In genomic region chr19:4119716-4120487, GRCm38 (mm10) we compare ENCODE assay signal across 9 mouse cellular contexts. TPM values are rescaled to one million over a fixed set of nuclear protein-coding genes. Genes with fewer than 3 reads are reported as not detected.
A peak's percentile ranks its signal among the peaks of the same experiment; 100 is the strongest.
DNase-seq lines count a peak whose midpoint lies in the region; ATAC-seq lines count a peak whose summit lies in the region.
"Had no signal": no experiment of that assay in that cellular context is flagged by ENCODE, and none has a peak within 500 bp of the region (broad histone marks: within the 10 kb centered on the region; RNA-seq: fewer than 3 reads in every experiment).

No protein-coding gene starts in this region.

- peak overlapping the region; percentile 44 for H3K4me2 ChIP-seq in midbrain, embryonic 12.5 days (replicated peaks)
- H3K4me2 ChIP-seq in midbrain, embryonic 13.5 days (replicated peaks): no peak overlapping the region

- ATAC-seq in midbrain, embryonic 12.5 days (ENCODE audit: low FRiP score, low read depth): no peak
- ATAC-seq in midbrain, embryonic 13.5 days: no peak
- ATAC-seq in inflammation-experienced regulatory T-cells, adult 6 months: peak; percentile 79

- peaks cover 6% of the 10 kb centered on the region for H3K27me3 ChIP-seq in midbrain, embryonic 12.5 days
- no peaks in the 10 kb centered on the region for H3K27me3 ChIP-seq in midbrain, embryonic 13.5 days
- H3K27me3 ChIP-seq in splenic B cell, adult 2 months (ENCODE audit: control insufficient read depth, insufficient read depth, low read length, poor library complexity, severe bottlenecking): no peaks in the 10 kb centered on the region

- no peak overlapping the region for H3K4me3 ChIP-seq in midbrain, embryonic 12.5 days
- no peak overlapping the region for H3K4me3 ChIP-seq in midbrain, embryonic 13.5 days (replicated peaks)

- H3K4me1 ChIP-seq in midbrain, embryonic 12.5 days: peaks cover 10% of the 10 kb centered on the region
- H3K4me1 ChIP-seq in midbrain, embryonic 13.5 days (replicated peaks): peaks cover 10% of the 10 kb centered on the region

- no peak overlapping the region for H3K9ac ChIP-seq in midbrain, embryonic 12.5 days (replicated peaks)
- H3K9ac ChIP-seq in midbrain, embryonic 13.5 days (replicated peaks): no peak overlapping the region

- DNase-seq in cerebellum, adult 9-11 months: peak; percentile 57
- no peak for DNase-seq in cerebellum, postnatal 14 days
- peak; percentile 29 for DNase-seq in splenic B cell, adult 2 months (ENCODE audit: low read depth, low spot score)
- DNase-seq in embryo, embryonic 10 days (ENCODE audit: low spot score): no peak
- no peak for DNase-seq in cerebellum, postnatal 4 days (ENCODE audit: low spot score in 2 of 2)
- DNase-seq: adrenal gland, adult 2 months had no signal

- no peaks in the 10 kb centered on the region for H3K9me3 ChIP-seq in midbrain, embryonic 12.5 days
- H3K9me3 ChIP-seq in midbrain, embryonic 13.5 days: no peaks in the 10 kb centered on the region

- WGBS in midbrain, embryonic 12.5 days: 87% methylated on average over 6 of the region's 6 CpGs
- WGBS in midbrain, embryonic 13.5 days: 92% methylated on average over 6 of the region's 6 CpGs

- H3K36me3 ChIP-seq in midbrain, embryonic 12.5 days: peaks cover 26% of the 10 kb centered on the region
- peaks cover 37% of the 10 kb centered on the region for H3K36me3 ChIP-seq in midbrain, embryonic 13.5 days
- peaks cover 8% of the 10 kb centered on the region; the same call in 1 of the 2 replicates for H3K36me3 ChIP-seq in splenic B cell, adult 2 months (ENCODE audit: control insufficient read depth, insufficient read depth, low read length, poor library complexity, severe bottlenecking)

- H3K27ac ChIP-seq in midbrain, embryonic 12.5 days (replicated peaks): no peak overlapping the region
- no peak overlapping the region for H3K27ac ChIP-seq in midbrain, embryonic 13.5 days

RNA-seq across cellular contexts. Expression of gene Aip, which starts 5.8 kb away (rescaled TPM):
- 59.5 and 63.6 TPM in 2 replicates for polyA plus RNA-seq in midbrain, embryonic 12.5 days (2016; fragmentation: Nextera tagmentation; extraction: Ambion mirVana)
- polyA plus RNA-seq in midbrain, embryonic 13.5 days (2015; fragmentation: Nextera tagmentation; extraction: Ambion mirVana): 79.8 and 80.9 TPM in 2 replicates
- 100 to 1,000 TPM; 171 to 228 (median 197) TPM for polyA plus RNA-seq in inflammation-experienced regulatory T-cells, adult 6 months (2017; shearing (Covaris generic))

RNA-seq across cellular contexts. Expression of gene Gpr152, which starts 19.7 kb away (rescaled TPM):
- polyA plus RNA-seq in midbrain, embryonic 12.5 days (2016; fragmentation: Nextera tagmentation; extraction: Ambion mirVana): not detected in 2 replicates
- polyA plus RNA-seq in midbrain, embryonic 13.5 days (2015; fragmentation: Nextera tagmentation; extraction: Ambion mirVana): 0.05 and 0.08 TPM in 2 replicates
- under 1 TPM in 1 of 3 experiments, not detected in 2; 0.22 TPM for polyA plus RNA-seq in inflammation-experienced regulatory T-cells, adult 6 months (2017; shearing (Covaris generic))

RNA-seq across cellular contexts. Expression of gene Pitpnm1, which starts 20.1 kb away (rescaled TPM):
- polyA plus RNA-seq in midbrain, embryonic 12.5 days (2016; fragmentation: Nextera tagmentation; extraction: Ambion mirVana): 27.2 and 29.0 TPM in 2 replicates
- polyA plus RNA-seq in midbrain, embryonic 13.5 days (2015; fragmentation: Nextera tagmentation; extraction: Ambion mirVana): 45.0 and 45.9 TPM in 2 replicates
- polyA plus RNA-seq in inflammation-experienced regulatory T-cells, adult 6 months (2017; shearing (Covaris generic)): 100 to 1,000 TPM in 1 of 3 experiments, 10 to 100 TPM in 2; 80.6 to 147 (median 88.8) TPM

RNA-seq across cellular contexts. Expression of gene Cdk2ap2, which starts 22.9 kb away (rescaled TPM):
- polyA plus RNA-seq in midbrain, embryonic 12.5 days (2016; fragmentation: Nextera tagmentation; extraction: Ambion mirVana): 66.7 and 68.0 TPM in 2 replicates
- 78.7 and 82.1 TPM in 2 replicates for polyA plus RNA-seq in midbrain, embryonic 13.5 days (2015; fragmentation: Nextera tagmentation; extraction: Ambion mirVana)
- 100 to 1,000 TPM; 329 to 406 (median 406) TPM for polyA plus RNA-seq in inflammation-experienced regulatory T-cells, adult 6 months (2017; shearing (Covaris generic))

RNA-seq across cellular contexts. Expression of gene Cabp4, which starts 23.9 kb away (rescaled TPM):
- 0.12 and 0.14 TPM in 2 replicates for polyA plus RNA-seq in midbrain, embryonic 12.5 days (2016; fragmentation: Nextera tagmentation; extraction: Ambion mirVana)
- 0.19 and 0.34 TPM in 2 replicates for polyA plus RNA-seq in midbrain, embryonic 13.5 days (2015; fragmentation: Nextera tagmentation; extraction: Ambion mirVana)
- 1 to 10 TPM in 1 of 3 experiments, under 1 TPM in 2; 0.91 to 1.1 (median 0.97) TPM for polyA plus RNA-seq in inflammation-experienced regulatory T-cells, adult 6 months (2017; shearing (Covaris generic))

Comparison
In these comparisons a context has a peak if more than half of its experiments do, and no peak if none do; other contexts are left out.
1. DNase-seq: peak in cerebellum, adult 9-11 months (single experiment) and splenic B cell, adult 2 months (single experiment); none in cerebellum, postnatal 14 days (0 of 2), embryo, embryonic 10 days (single experiment) and cerebellum, postnatal 4 days (0 of 2).